Mouse (Mus musculus) olfactory bulb, adult 2 months (tissue): ENCODE data around the gene Galnt9. TPM values are rescaled to one million over a fixed set of nuclear protein-coding genes. Genes with fewer than 3 reads are reported as not detected.

Source experiments
- H3K27ac ChIP-seq: fragments of 200-500 bp; 2 replicates; pipeline ENCODE4 v1.5.1; 2012; ENCODE audit warnings: low read depth, low read length; ENCODE audit not compliant: insufficient read depth
- H3K4me1 ChIP-seq: fragments of 200-500 bp; 2 replicates; pipeline ENCODE4 v1.6.1; 2012; ENCODE audit warnings: low read length; ENCODE audit not compliant: control insufficient read depth, insufficient read depth
- H3K4me3 ChIP-seq: fragments of 200-500 bp; 2 replicates; pipeline ENCODE4 v1.5.1; 2012; ENCODE audit warnings: mild to moderate bottlenecking, low read depth, low read length, moderate library complexity; ENCODE audit not compliant: insufficient read depth
- CTCF ChIP-seq: fragments of 200-500 bp; IDR thresholded peaks from 2 replicates; pipeline ENCODE4 v1.5.1; 2012; ENCODE audit warnings: low read depth, mild to moderate bottlenecking, low read length, moderate library complexity; ENCODE audit not compliant: insufficient read depth
- POLR2A ChIP-seq: fragments of 200-500 bp; IDR thresholded peaks from 2 replicates; pipeline ENCODE4 v1.6.1; 2012; ENCODE audit warnings: mild to moderate bottlenecking, low read depth, low read length, moderate library complexity; ENCODE audit not compliant: insufficient read depth
- WGBS: fragments of 180-500 bp; shearing (Covaris S2); methylation state at CpG from one replicate; pipeline ENCODE4 v1.1.7; 2018; 5-methylcytosine and 5-hydroxymethylcytosine counted together
- polyA plus RNA-seq: library from polyadenylated mRNA; stranded (reverse); fragments of >200 nt; gene quantifications from 2 replicates; pipeline ENCODE4 v1.2.4, GENCODE M21; 2012; ENCODE audit warnings: low replicate concordance; ENCODE audit not compliant: missing spikeins, insufficient read depth, insufficient read length

Galnt9 gene
- polyA plus RNA-seq, 1 experiment = not detected

DNA sequence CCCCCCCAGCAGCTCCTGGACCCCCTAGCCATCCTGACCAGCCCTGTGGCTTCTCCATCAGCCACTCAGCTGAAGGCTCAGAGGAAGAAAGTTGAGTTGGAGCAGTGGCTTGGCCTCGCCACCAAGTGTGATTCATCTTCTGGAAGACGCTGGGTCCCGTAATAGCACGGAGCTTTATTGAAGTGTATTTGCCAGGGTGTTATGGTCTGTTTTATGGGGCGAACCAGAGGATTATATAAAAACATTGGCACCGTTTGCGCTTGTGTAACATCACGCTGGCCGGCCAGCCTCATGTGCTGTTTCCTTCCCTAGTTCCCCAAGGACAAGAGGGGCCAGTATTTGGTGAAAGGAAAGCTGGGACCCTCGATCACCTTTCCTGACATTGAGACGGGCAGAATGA, 2.0 kb downstream of the Galnt9 start:
- Histone ChIP-seq H3K4me1 (peaks cover 39% of the 10 kb centered on the region), H3K27ac (no peak overlapping the region), H3K4me3 (no peak overlapping the region)
- WGBS = 73% methylated on average over 11 of the region's 11 CpGs
- TF ChIP-seq POLR2A (no peak), CTCF (no peak)

DNA sequence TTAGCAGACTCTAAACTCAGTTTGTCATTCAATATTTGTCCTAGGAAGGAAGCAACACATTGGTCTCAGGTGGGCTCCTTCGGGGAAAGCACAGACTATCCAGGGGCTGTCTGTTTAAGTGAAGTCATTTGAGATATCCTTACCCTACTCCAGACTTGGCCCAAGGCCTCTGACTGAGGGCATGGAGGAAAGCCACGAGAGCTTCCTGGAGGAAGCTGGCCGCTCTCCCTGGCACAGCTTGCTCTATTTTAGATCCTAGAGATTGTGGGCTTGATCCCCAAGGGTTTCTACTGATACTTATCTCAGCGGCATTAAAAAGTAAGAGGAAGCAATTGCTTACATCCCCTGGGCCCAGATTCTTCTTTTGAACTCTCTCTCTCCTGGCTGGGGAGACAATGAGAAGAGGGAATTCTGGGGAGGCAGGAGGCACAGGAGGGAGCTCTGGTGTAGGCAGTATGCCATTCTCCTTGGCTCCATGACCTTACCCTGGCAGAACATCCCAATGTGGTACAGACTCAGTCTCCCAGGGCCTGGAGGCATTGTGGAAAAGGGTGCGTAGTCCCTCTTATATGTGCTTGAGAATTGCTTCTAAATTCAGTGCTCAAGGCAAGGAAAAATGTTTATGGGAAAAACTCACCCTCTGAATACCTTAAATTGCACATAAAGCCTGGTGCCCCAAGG, 2.7 kb downstream of the Galnt9 start:
- TF ChIP-seq CTCF = no peak
- TF ChIP-seq POLR2A = no peak
- Histone ChIP-seq H3K4me3 (no peak overlapping the region), H3K27ac (no peak overlapping the region), H3K4me1 (peaks cover 39% of the 10 kb centered on the region)
- 75% methylated on average over 5 of the region's 5 CpGs for WGBS

DNA sequence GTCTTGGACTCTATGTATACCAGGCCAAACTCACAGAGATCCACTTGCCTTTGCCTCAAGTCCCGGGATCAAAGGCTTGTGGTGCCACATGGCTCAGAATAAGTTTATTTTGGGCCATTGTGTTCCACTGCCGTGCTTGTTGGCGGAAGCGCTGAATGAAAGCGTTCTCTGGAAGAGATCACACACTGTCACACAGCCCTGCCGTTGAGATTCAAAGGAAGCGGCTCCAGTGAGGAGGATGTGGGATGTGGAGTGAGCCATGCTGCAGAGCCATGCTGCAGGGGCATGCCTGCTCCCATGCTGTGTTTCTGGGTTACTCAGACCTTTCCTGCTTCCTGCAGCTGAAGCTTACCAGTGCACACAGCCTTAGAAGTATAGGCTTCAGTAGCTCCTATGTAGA, 4.3 kb downstream of the Galnt9 start:
- TF ChIP-seq CTCF = no peak
- Histone ChIP-seq H3K4me1 (peaks cover 39% of the 10 kb centered on the region), H3K27ac (no peak overlapping the region), H3K4me3 (no peak overlapping the region)
- WGBS = 41% methylated on average over 7 of the region's 7 CpGs

DNA sequence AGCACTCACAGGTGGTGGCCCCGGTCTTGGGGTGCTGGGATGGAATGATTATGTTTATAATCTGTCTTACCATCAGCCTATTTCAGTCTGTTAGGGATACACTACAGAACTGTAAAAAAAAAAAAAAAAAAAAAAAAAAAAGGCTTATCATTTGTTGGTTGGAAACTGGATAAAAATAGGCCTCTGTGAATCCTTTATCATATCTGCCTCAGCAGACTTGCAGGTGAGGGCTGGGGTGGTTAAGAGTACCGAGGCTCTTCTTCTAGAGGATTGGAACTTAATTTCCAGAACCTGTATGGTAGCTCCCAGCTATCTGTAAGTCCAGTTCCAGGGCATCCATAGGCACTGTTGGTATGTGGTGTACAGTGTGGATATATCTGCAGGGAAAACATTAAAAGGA, 6.0 kb downstream of the Galnt9 start:
- Histone ChIP-seq H3K4me3 (no peak overlapping the region), H3K4me1 (peaks cover 25% of the 10 kb centered on the region), H3K27ac (no peak overlapping the region)
- TF ChIP-seq POLR2A = no peak
- TF ChIP-seq CTCF = no peak
- 77% methylated on average over 2 of the region's 2 CpGs for WGBS

DNA sequence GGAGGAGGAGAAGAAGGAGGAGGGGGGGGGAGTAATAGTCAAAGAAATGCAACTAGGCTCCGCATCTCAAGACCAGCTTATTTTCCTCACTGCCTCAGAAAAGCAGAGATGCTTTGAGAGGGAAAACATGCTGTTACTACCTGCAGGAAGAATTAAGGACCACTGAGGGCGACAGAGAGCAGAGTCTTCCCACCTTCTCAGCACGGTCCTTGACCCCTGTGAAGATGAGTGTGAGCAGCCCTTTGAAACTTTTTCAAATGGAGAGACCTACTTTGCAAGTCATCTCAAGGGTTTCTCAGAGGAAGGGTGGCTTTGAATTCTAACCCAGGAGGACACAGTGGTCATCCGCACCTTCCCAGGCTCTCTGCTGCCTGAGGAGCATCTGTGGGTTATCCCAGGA, 6.7 kb downstream of the Galnt9 start:
- Histone ChIP-seq H3K4me1 (peaks cover 18% of the 10 kb centered on the region), H3K4me3 (no peak overlapping the region), H3K27ac (no peak overlapping the region)
- 49% methylated on average over 4 of the region's 4 CpGs for WGBS
- TF ChIP-seq POLR2A (no peak), CTCF (no peak)

DNA sequence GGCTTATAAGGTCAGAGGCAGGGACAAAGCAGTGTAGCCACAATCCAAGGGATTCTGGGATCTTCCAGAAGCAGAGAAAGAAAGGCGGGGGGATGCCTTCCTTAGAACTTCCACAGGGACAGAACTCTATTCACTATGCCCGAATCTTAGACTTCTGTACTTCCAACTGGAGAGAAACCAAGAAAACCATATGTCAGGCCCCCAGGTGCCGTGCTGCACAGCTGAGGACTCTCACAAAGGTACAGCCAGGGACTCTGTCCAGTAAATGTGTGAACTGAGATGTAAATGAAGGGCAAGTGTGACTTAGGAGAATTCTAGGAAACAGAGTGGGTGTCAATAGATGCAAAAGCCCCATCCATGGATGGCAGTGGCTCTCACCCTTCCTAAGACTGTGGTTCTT, 7.8 kb downstream of the Galnt9 start:
- no peak overlapping the region for H3K4me3 ChIP-seq
- 85% methylated on average over 3 of the region's 3 CpGs for WGBS
- TF ChIP-seq CTCF (no peak), POLR2A (no peak)
- peaks cover 12% of the 10 kb centered on the region; the same call in 1 of the 2 replicates for H3K4me1 ChIP-seq
- H3K27ac ChIP-seq = no peak overlapping the region

DNA sequence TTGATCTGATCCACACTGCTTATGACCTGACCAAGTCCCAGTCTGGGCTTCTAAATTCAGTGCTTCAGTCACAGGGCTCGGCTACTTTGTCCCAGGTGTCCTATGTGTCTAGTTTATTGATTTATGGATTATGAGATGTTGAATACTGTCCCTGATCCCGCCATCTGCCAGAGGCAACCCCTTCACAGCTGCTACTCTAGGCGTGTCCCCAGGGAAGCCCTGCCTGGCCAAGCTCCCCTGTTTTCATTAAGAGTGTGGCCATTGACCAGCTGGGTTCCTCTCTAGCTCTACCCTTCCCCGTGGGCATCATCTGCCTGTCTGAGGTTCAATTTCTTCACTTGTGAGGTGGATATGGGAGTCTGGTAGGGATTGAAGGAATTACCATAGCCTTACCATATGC, 9.2 kb downstream of the Galnt9 start:
- Histone ChIP-seq H3K4me1 (peaks cover 3% of the 10 kb centered on the region; the same call in 1 of the 2 replicates), H3K27ac (no peak overlapping the region), H3K4me3 (no peak overlapping the region)
- no peak for TF ChIP-seq POLR2A
- TF ChIP-seq CTCF = no peak
- 89% methylated on average over 4 of the region's 4 CpGs for WGBS

DNA sequence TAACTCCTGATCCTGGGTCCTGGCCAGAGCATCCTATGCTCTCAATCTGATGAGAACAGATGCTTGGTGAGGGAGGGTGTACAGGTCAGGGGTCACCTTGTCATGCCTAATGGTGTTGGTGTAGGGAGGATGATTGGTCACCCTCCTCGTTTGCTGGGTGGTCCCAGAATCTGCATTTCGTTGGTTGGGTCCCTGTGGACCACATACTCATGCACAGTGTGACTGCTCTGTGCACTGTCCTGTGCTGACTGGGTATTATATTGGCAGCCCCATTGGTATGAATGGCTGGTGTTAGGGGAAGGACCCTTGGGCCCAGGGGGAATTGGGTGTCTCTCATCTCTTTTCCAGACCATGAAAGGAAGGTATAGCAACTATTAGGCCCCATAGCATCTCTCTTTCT, 11.0 kb downstream of the Galnt9 start:
- WGBS = 72% methylated on average over 2 of the region's 2 CpGs

DNA sequence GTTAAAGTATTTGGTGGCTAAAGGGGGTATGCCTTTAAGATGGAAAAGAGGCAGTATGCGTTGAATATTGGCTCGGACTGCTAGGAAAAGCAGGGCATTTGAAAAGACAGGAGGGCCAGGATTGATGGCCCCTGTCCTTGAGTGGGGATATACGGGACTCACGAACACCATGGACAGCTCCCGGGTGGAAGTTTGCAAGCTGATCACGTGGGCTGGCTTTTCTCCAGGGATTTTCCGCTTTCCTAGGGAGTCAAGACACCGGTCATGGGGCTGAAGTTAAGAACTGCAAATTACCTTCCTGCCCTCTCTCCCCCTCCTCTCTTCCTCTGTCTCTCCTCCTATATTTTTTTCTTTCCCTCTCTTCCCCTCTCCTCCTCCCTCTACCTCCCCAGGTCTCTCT, 14.2 kb downstream of the Galnt9 start:
- 42% methylated on average over 8 of the region's 8 CpGs for WGBS
- H3K4me3 ChIP-seq = no peak overlapping the region
- TF ChIP-seq POLR2A = no peak
- H3K27ac ChIP-seq = no peak overlapping the region
- peaks cover 10% of the 10 kb centered on the region for H3K4me1 ChIP-seq

More for the DNA sequence above, 11.0 kb downstream of the Galnt9 start:
- TF ChIP-seq POLR2A = no peak
- TF ChIP-seq CTCF = no peak
- Histone ChIP-seq H3K27ac (no peak overlapping the region), H3K4me3 (no peak overlapping the region), H3K4me1 (no peaks in the 10 kb centered on the region)

DNA sequence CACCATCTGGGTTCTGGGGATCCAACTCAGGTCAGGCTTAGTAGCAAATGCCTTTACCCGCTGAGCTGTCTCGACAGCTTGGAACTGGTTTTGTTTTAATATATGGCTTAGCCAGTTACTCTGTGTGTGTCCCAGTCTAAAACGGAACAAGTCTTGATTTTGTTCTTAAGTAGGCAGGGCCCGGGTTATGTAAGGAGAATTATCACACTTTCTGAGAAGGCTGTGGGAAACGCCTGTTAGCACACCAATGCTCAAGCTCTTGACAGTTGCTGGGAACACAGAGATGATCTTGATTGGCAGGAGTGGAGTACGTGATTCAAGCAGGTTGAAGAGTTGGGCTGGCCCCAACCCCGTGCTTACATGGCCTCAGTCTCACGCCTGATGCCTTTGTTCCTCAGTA, 15.5 kb downstream of the Galnt9 start:
- no peak overlapping the region for H3K27ac ChIP-seq
- H3K4me3 ChIP-seq = no peak overlapping the region
- TF ChIP-seq CTCF = no peak
- TF ChIP-seq POLR2A = no peak
- 89% methylated on average over 8 of the region's 8 CpGs for WGBS
- H3K4me1 ChIP-seq = peaks cover 16% of the 10 kb centered on the region
